Mouse (Mus musculus): ENCODE results near the gene Gpr65. TPM values are rescaled to one million over a fixed set of nuclear protein-coding genes. Genes with fewer than 3 reads are reported as not detected.
"Not testable (repeated sequence)": the region's sequence is repeated elsewhere in the genome, so short reads cannot be mapped to it uniquely, and the experiment has no call there.

The Gpr65 gene
- polyA plus RNA-seq, 1 experiment from 2014 or later, result 6.3 TPM

DNA sequence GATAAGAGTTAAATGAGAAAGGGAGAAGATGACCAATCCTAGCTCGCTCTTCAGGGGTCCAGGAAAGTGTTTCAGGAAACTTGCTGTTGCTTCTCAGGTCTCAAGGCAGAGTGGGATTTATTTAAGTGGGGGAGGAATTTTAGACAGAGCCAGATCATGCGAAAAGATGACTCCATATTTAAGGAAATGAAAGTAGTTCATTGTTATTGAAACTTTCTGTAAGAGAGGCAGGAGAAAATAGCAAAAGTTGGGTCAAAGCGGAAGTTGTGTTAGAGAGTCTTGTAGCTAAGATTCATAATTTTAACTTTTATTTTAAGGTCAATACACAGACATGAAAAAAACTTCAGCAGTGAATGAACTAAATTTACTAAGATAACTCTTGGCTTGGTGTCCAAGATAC lies 22.0 kb downstream of the Gpr65 start:
- H3K9me3 ChIP-seq, result no peaks in the 10 kb centered on the region
- 76% methylated on average over 3 of the region's 3 CpGs for WGBS
- no peak overlapping the region for H3K4me2 ChIP-seq
- ATAC-seq (ENCODE audit: insufficient number of reproducible peaks, low FRiP score, low TSS enrichment, low read depth), result no peak
- no peaks in the 10 kb centered on the region for H3K27me3 ChIP-seq
- no peak overlapping the region for H3K4me3 ChIP-seq
- no peaks in the 10 kb centered on the region for H3K4me1 ChIP-seq
- no peak overlapping the region for H3K27ac ChIP-seq
- no peaks in the 10 kb centered on the region for H3K36me3 ChIP-seq
- no peak overlapping the region for H3K9ac ChIP-seq

- Histone ChIP-seq H3K4me1 (no peaks in the 10 kb centered on the region), H3K9me3 (no peaks in the 10 kb centered on the region), H3K27ac (no peak overlapping the region), H3K9ac (no peak overlapping the region), H3K4me3 (no peak overlapping the region), H3K27me3 (no peaks in the 10 kb centered on the region), H3K4me2 (no peak overlapping the region), H3K36me3 (no peaks in the 10 kb centered on the region)
- WGBS, result 58% methylated on average over 4 of the region's 4 CpGs
- ATAC-seq (ENCODE audit: insufficient number of reproducible peaks, low FRiP score, low TSS enrichment, low read depth), result no peak
Observed at GRCm38 (mm10) chr12:98292278-98292677, 23.8 kb downstream of the Gpr65 start.

DNA sequence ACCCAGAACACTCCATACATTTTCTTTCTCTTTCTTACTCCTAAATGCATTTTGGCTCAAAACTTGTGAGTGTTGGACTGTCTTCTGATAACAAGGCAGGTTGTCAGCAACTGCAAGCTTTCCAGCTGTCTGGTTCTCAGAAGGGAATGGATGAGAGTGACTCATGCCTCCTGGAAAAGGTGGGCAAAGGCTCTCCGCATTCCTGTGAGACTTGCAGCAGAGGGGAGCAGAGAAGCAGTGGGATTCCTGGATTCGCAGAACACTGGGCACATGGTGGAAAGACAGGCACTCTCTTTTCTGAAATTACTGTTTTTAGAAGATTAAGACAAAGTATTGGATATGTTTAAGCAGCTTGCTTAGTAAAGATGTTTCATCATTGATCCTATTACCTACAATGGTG lies 25.8 kb downstream of the Gpr65 start:
- Histone ChIP-seq H3K4me2 (no peak overlapping the region), H3K9me3 (no peaks in the 10 kb centered on the region), H3K9ac (no peak overlapping the region), H3K36me3 (no peaks in the 10 kb centered on the region), H3K27ac (no peak overlapping the region), H3K4me1 (no peaks in the 10 kb centered on the region), H3K27me3 (no peaks in the 10 kb centered on the region), H3K4me3 (no peak overlapping the region)
- ATAC-seq (ENCODE audit: insufficient number of reproducible peaks, low FRiP score, low TSS enrichment, low read depth), result no peak
- WGBS, result 81% methylated on average over 2 of the region's 2 CpGs

- 96% methylated on average over 5 of the region's 5 CpGs for WGBS
Observed at GRCm38 (mm10) chr12:98301980-98302379, 33.5 kb downstream of the Gpr65 start.

GRCm38 (mm10) chr12:98303013-98303412 lies 34.6 kb downstream of the Gpr65 start:
- 98% methylated on average over 1 of the region's 1 CpGs for WGBS
- no peak for ATAC-seq (ENCODE audit: insufficient number of reproducible peaks, low FRiP score, low TSS enrichment, low read depth)
- no peak overlapping the region for H3K4me3 ChIP-seq
- no peak overlapping the region for H3K27ac ChIP-seq
- H3K9ac ChIP-seq, result no peak overlapping the region
- H3K4me2 ChIP-seq, result no peak overlapping the region
- no peaks in the 10 kb centered on the region for H3K4me1 ChIP-seq
- no peaks in the 10 kb centered on the region for H3K9me3 ChIP-seq
- H3K36me3 ChIP-seq, result no peaks in the 10 kb centered on the region
- no peaks in the 10 kb centered on the region for H3K27me3 ChIP-seq

More at GRCm38 (mm10) chr12:98301980-98302379, 33.5 kb downstream of the Gpr65 start:
- H3K27me3 ChIP-seq, result no peaks in the 10 kb centered on the region
- H3K9me3 ChIP-seq, result no peaks in the 10 kb centered on the region
- ATAC-seq (ENCODE audit: insufficient number of reproducible peaks, low FRiP score, low TSS enrichment, low read depth), result no peak
- H3K4me2 ChIP-seq, result no peak overlapping the region
- H3K36me3 ChIP-seq, result no peaks in the 10 kb centered on the region
- H3K9ac ChIP-seq, result no peak overlapping the region
- H3K4me1 ChIP-seq, result no peaks in the 10 kb centered on the region
- H3K27ac ChIP-seq, result no peak overlapping the region
- H3K4me3 ChIP-seq, result no peak overlapping the region

GRCm38 (mm10) chr12:98307179-98307915 lies 38.9 kb downstream of the Gpr65 start:
- Histone ChIP-seq H3K27me3 (no peaks in the 10 kb centered on the region), H3K9me3 (no peaks in the 10 kb centered on the region), H3K9ac (no peak overlapping the region), H3K4me2 (no peak overlapping the region), H3K4me1 (no peaks in the 10 kb centered on the region), H3K27ac (no peak overlapping the region), H3K36me3 (no peaks in the 10 kb centered on the region), H3K4me3 (no peak overlapping the region)
- 86% methylated on average over 7 of the region's 7 CpGs for WGBS
- ATAC-seq (ENCODE audit: insufficient number of reproducible peaks, low FRiP score, low TSS enrichment, low read depth), result no peak

- Histone ChIP-seq H3K27ac (no peak overlapping the region), H3K4me3 (no peak overlapping the region), H3K36me3 (no peaks in the 10 kb centered on the region), H3K9me3 (no peaks in the 10 kb centered on the region), H3K27me3 (no peaks in the 10 kb centered on the region), H3K9ac (no peak overlapping the region), H3K4me1 (no peaks in the 10 kb centered on the region), H3K4me2 (no peak overlapping the region)
- 77% methylated on average over 7 of the region's 7 CpGs for WGBS
- no peak for ATAC-seq (ENCODE audit: insufficient number of reproducible peaks, low FRiP score, low TSS enrichment, low read depth)
Observed at GRCm38 (mm10) chr12:98311376-98312083, 43.1 kb downstream of the Gpr65 start.

DNA sequence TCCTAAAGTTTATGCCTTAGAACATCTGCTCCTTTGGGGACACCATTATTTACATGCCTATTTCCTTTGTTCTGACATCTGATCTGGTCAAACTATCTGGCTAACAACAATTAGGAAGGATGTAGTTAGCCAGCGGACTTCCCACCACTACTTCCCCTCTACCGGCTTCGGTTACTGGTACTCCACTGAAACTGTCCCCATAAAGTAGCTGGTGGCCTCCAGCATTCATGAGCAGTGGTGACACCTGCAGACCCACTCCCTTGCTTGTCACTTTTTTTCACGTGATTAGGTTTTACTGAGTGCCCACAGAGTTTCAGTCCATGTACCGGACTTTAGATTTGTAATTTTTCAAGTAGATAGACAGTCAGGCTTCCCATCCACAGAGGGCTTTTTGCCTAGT lies 47.5 kb downstream of the Gpr65 start:
- no peaks in the 10 kb centered on the region for H3K4me1 ChIP-seq
- ATAC-seq (ENCODE audit: insufficient number of reproducible peaks, low FRiP score, low TSS enrichment, low read depth), result no peak
- H3K4me3 ChIP-seq, result no peak overlapping the region
- no peak overlapping the region for H3K9ac ChIP-seq
- 65% methylated on average over 5 of the region's 5 CpGs for WGBS
- H3K4me2 ChIP-seq, result no peak overlapping the region
- no peak overlapping the region for H3K27ac ChIP-seq
- H3K9me3 ChIP-seq, result no peaks in the 10 kb centered on the region
- H3K36me3 ChIP-seq, result no peaks in the 10 kb centered on the region
- H3K27me3 ChIP-seq, result no peaks in the 10 kb centered on the region

DNA sequence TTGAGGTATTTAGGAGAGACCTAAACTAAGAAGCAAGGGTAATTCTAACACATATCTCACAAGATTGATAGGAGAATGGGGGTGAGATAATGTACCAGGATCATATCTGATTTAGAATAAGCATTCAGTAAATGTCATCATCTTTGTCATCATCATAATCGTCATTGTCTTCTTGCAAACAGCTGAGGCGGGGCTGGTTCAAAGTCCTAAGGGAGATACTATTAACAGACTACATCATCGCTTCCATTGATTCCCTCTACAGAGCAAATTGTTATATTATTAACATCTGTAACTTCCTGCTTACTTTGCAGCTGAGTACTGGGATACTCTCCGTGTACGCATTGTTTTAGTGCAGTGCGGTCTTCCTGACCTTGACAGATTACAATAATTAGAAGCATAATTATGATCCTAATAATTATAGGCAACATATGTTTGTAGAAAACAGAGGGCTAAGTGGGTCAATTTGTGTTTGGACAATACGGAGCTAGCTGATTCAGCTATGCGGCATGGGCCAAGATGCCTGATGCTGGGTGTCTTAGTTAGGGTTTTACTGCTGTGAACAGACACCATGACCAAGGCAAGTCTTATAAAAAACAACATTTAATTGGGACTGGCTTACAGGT lies 49.4 kb downstream of the Gpr65 start:
- H3K9ac ChIP-seq, result no peak overlapping the region
- no peak overlapping the region for H3K4me3 ChIP-seq
- H3K27ac ChIP-seq, result no peak overlapping the region
- no peaks in the 10 kb centered on the region for H3K9me3 ChIP-seq
- H3K4me1 ChIP-seq, result no peaks in the 10 kb centered on the region
- no peak overlapping the region for H3K4me2 ChIP-seq
- 83% methylated on average over 8 of the region's 8 CpGs for WGBS
- H3K36me3 ChIP-seq, result no peaks in the 10 kb centered on the region
- no peak for ATAC-seq (ENCODE audit: insufficient number of reproducible peaks, low FRiP score, low TSS enrichment, low read depth)
- no peaks in the 10 kb centered on the region for H3K27me3 ChIP-seq

GRCm38 (mm10) chr12:98322426-98322825 lies 54.0 kb downstream of the Gpr65 start:
- Histone ChIP-seq H3K9me3 (no peaks in the 10 kb centered on the region), H3K27me3 (no peaks in the 10 kb centered on the region), H3K27ac (no peak overlapping the region), H3K4me2 (no peak overlapping the region), H3K9ac (no peak overlapping the region), H3K4me3 (no peak overlapping the region), H3K4me1 (no peaks in the 10 kb centered on the region), H3K36me3 (no peaks in the 10 kb centered on the region)
- ATAC-seq (ENCODE audit: insufficient number of reproducible peaks, low FRiP score, low TSS enrichment, low read depth), result no peak
- 72% methylated on average over 4 of the region's 4 CpGs for WGBS

GRCm38 (mm10) chr12:98324170-98324569 lies 55.7 kb downstream of the Gpr65 start:
- H3K4me1 ChIP-seq; H3K36me3 ChIP-seq; ATAC-seq (ENCODE audit: insufficient number of reproducible peaks, low FRiP score, low TSS enrichment, low read depth); H3K4me2 ChIP-seq; H3K9ac ChIP-seq; H3K9me3 ChIP-seq; H3K4me3 ChIP-seq; H3K27me3 ChIP-seq; H3K27ac ChIP-seq: not testable (repeated sequence)
- no CpG with 5 or more reads among the region's 1 CpGs for WGBS

Data from limb, embryonic 15.5 days (tissue).